Mouse (Mus musculus) left cerebral cortex, adult 18-20 months (tissue): Measurements from ENCODE around the gene Aurka. TPM values are rescaled to one million over a fixed set of nuclear protein-coding genes. Genes with fewer than 3 reads are reported as not detected.

ENCODE experiments used
- DNase-seq, 2 experiments: peaks; one replicate each; pipeline ENCODE4 v3.0.0; 2021 to 2022; ENCODE audit warnings: low spot score in 2 of 2, mixed read lengths in 1 of 2
- total RNA-seq, 2 experiments: library from RNA; stranded (reverse); gene quantifications; 2 replicates each; pipeline ENCODE4 v1.2.3; 2021

Gene Aurka
- total RNA-seq, 2 experiments from 2014 or later: 0.70 to 1.0 TPM

DNA sequence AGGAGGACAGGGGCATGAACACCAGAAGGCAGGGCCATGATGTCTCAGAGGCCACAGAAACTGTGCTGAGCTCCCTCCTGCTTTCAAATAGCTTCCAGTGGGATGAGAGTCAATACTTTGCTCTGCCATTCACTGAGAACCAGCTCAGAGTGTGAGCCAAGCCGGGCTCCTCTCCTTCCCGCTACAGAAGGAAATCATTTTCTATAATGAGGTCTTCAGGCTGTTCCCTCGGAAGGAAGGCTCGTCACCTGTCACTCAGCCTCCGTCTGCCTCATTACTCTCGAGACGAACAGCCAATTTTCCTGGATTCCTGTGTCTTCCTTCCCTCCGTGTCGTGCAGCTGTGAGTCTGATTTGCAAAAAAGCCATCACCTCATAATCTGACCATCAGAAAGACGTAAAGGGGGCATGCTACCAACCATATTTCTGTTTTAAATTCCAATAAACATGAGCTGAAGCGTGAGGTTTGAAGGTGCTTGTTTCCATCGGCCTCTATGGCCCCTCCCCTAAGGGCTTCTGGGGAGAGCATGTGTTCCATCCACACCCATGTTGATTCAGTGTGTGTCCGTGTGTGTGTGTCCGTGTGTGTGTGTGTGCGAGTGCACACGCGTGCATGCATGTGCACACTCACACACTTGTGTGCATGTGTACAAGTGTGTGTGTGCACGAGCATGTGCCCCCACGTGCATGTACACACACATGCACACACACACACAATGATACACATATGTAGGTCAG is 32.0 kb downstream of the Aurka start:
- DNase-seq: no peak

DNA sequence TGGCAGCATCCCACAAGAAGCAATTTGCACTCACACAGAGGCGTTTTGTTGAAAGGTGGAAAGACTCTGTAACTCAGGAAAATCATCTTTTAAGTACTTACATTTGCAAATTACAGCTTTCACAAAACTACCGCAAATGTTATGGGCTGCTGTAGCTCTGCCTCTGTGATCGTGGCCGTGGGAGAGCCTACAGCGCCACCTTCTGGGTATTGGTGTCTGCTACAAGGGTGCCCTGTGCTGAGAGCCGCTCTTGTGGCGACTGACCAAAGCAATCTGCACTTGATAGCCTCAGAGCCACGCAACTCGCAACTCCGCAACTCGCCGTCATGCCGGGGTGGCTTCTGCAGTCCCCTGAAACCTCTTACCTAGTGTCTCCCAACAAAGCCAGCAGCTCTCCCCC is 41.2 kb downstream of the Aurka start:
- DNase-seq: peak; percentile 83

DNA sequence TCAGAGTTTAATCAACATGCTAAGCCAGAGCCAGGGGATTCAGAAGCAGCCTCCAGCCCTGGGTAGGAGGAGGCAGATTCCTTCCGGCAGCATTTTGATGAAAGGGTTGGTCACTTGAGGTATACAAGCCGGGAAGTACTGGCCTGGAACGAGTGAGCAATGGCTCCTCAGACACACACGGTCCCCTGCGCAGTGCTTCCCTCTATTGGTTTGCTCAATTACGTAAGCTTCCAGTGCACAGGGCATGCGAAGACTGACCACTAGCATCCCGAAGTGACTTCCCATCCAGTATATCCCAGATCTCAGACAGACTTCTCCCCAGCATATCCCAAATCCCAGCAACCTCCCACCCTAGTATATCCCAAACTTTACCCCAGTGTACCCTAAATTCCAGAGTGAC is 42.1 kb downstream of the Aurka start:
- no peak for DNase-seq

DNA sequence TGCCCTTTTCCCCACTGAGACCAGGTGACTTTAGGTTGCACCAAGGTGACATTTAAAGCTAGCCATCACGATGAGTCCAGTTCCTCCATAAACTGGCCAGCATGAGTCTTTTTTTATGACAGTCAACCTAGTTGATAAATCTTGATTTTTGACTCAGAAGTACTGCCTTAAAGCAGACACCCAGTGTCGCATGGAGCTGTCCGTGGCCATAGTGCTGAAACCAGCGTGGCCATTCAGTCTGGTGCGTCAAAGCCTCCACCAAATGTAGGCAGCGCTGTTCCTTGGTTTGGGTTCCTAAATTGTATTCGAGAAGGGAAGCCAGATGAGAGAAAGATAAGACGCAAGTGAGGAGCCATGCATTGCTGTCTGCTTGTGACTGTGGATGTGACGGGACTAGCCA is 49.5 kb downstream of the Aurka start:
- no peak for DNase-seq

DNA sequence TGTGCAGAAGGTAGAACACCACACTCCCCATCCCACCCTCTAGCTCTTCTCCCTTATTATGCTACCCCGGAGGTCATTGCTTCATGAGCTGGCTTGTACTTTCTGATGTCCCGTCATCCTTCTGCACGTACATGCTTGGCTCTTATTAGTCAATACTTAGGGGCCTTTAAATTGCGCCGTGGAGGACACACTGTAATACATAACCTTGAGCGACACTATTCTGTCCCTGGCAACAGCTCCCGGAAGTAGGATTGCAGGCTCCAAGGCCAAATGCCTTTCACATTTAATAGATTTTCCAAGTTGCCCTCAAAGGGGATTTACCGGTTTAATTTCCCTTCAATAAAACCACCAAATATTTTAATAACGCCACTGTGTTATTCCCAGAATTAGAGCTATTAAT is 58.6 kb downstream of the Aurka start:
- DNase-seq: no peak

DNA sequence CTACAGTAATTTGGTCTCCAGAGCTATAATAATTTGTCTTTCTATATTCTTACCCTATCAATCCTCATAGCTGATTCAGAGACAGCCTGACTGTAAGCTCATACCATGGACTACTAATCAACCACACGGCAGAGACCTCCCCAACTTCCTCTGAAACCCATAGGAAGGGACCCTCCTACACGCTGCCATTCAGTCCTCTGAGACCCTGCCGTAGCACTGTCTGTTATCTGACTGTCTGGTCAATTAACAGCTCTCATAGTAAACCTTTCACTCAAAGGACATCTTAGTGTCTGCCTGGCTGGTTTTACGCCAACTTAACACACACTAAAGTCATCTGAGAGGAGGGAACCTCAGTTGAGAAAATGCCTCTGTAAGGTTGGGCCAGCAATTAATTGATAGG is 63.8 kb downstream of the Aurka start:
- no peak for DNase-seq

Other genes with a start within 250 kb of the Aurka start
- gene Mc3r, start 122.0 kb downstream of the Aurka start, total RNA-seq: under 1 TPM; 0.21 to 0.26 TPM
- gene Fam210b, start 25.0 kb downstream of the Aurka start, total RNA-seq: 10 to 100 TPM; 12.0 to 12.3 TPM
- 10 to 100 TPM; 20.4 to 23.4 TPM for gene Cstf1, start 146 bp upstream of the Aurka start, total RNA-seq
- gene Cass4, start 23.3 kb upstream of the Aurka start, total RNA-seq: under 1 TPM; 0.35 to 0.42 TPM
- 10 to 100 TPM; 71.0 to 74.2 TPM for gene Rtf2, start 70.0 kb upstream of the Aurka start, total RNA-seq
- not detected for gene Gcnt7, start 88.1 kb upstream of the Aurka start, total RNA-seq
- gene Fam209, start 102.0 kb upstream of the Aurka start, total RNA-seq: not detected
- gene Tfap2c, start 179.1 kb upstream of the Aurka start, total RNA-seq: under 1 TPM in 1 of 2 experiments, not detected in 1; 0.16 TPM